Mouse (Mus musculus): Measurements from ENCODE around the gene Foxr2.

The Foxr2 gene

DNA sequence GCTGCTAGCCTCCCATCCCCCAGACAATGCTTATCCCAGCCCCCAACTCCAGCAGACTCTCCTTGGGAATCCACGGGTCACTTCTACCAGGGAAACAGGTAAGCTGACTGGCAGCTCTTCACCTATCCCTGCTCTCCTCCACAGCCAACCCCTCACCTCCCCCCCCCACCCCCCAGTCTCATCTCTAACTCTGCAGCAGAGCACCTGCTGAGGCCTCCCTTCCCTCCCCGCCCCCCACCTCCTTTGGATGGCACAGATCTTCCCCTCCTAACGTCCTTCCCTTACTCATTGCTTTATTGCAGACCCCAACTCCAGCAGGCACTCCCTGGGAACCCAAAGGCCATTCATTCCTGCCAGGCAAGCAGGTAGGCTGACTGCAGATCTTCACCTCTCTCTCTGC, at the start of gene Foxr2:
Foxr2 (plus strand) TSS at position 301 of the 400 bp plus-strand sequence.
- no peak for DNase-seq (ENCODE audit: low read depth in 2 of 2, low spot score in 2 of 2)

GRCm38 (mm10) chrX:153119013-153119412, 427 bp downstream of the Foxr2 start:
- DNase-seq (ENCODE audit: low read depth in 2 of 2, low spot score in 2 of 2) = no peak

DNA sequence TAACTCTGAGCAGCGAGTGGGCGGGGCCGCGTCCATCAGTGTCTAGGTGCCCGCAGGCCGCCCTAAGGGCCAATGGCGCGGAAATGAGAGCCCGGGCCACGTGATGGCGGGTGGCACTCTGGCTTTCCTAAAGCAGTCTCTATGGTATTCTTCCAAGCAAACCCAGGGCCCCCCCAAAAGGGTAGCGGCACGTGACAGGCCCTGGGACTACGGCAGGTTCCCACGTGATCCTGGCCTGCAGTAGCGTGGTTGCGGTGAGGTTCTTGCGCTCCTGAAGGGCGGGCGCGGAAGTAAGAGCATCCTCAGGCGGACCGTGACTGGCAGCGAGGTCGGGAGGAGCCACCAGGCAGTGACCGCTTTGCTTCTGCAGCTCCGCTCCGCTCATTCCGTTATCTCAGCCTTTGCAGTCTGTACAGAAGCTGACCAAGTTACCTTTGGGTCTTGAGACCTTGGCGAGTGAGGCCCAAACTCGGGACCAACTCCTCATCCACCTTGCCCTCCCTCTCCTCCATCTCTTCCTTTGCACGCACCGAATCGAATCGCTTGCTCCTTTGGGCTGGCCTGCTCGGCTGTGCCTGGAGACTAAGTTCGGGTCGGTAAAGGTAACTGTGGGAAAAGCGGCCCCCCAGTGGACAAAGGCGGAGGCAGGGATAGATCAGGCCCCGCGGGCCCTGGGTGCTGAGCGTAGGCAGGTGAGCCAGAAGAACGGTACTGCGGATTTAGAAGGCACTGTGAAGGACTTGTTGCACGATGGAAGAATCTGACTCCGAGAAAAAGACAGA, 21.3 kb downstream of the Foxr2 start, which contains the start of gene Rragb:
Rragb (plus strand) TSS at position 248 of the 782 bp plus-strand sequence.
- peak; percentile 76 to 79 for DNase-seq (ENCODE audit: low read depth in 2 of 2, low spot score in 2 of 2)

DNA sequence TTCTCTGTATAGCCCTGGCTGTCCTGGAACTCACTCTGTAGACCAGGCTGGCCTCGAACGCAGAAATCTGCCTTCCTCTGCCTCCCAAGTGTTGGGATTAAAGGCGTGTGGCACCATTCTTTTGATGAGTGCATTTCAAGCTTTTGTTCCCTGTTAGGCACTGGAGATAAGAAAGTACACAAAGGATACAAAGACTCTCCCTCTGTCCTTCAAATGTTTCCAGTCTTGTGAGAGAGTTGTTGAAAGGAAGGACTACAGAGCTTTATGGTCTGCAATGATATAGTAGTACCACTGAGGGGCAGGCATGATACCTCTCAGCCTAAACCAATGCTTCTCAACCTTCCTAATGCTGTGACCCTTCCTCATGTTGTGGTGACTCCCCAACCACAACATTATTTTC, 24.1 kb downstream of the Foxr2 start:
- no peak for DNase-seq (ENCODE audit: low read depth in 2 of 2, low spot score in 2 of 2)

GRCm38 (mm10) chrX:153151766-153152165, 33.2 kb downstream of the Foxr2 start:
- no peak for DNase-seq (ENCODE audit: low read depth in 2 of 2, low spot score in 2 of 2)

DNA sequence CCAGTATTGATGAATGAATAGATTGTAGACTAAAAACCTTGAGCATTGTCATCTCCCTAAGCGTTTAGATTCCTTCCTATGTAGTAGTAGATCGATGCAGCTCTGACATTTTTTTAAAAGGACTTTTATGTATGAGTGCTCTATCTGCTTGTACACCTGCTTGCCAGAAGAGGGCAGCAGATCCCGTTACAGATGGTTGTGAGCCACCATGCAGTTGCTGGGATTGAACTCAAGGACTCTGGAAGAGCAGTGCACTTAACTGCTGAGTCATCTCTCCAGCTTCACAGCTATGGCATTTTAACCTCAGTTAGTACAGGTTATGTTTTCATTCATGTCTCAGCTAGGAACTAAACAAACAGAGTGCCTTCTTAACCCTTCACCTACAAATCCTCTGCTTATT, 36.7 kb downstream of the Foxr2 start:
- peak in 1 of 2 experiments; percentile 23 for DNase-seq (ENCODE audit: low read depth in 2 of 2, low spot score in 2 of 2)

DNA sequence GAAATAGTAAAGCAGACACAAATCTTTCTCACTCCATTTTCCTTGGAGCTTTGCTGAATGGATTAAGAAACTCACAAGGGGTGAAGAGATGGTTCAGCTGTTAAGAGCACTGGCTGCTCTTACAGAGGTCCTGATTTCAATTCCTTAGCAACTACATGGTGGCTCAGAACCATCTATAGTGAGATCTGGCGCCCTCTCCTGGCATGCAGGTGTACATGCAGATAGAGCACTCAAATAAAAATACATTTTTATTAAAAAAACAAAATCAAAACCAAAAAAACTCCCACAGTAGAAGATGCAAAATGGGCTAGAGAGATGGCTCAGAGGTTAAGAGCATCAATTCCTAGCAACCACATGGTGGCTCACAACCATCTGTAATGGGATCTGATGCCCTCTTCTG, 56.2 kb downstream of the Foxr2 start:
- peak in 1 of 2 experiments; percentile 1 for DNase-seq (ENCODE audit: low read depth in 2 of 2, low spot score in 2 of 2)

GRCm38 (mm10) chrX:153182221-153182620, 63.6 kb downstream of the Foxr2 start:
- DNase-seq (ENCODE audit: low read depth in 2 of 2, low spot score in 2 of 2) = no peak

Measured in CD8-positive naive resting alpha-beta T cell, adult 2 months (primary cell).